Mouse (Mus musculus): Measurements from ENCODE around the gene Acsf3.

DNA sequence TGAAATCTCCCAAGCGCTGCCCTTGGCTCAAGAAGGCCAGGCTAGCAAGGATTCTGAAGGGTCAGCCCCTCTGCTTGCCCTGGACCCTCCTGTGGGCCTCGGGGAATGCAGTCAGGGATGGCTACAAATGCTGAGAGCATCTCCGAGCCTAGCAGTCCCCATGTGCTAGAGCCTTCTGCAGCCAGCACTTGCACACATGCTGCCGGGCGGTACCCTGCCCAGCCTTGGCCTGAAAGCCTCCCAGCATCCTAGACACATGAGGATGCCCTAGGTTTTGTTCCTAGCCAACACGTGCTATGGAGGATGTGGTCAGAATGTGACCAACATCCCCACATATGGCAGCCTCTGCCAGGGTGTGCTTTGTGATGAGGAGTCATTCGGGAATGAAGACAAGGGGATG lies 79.1 kb downstream of the Acsf3 start:
- TF ChIP-seq CHD2 (IDR thresholded peaks at IDR 0.05; ENCODE audit: low read depth, low read length), result no peak
- no peak for TF ChIP-seq HCFC1 (IDR thresholded peaks at IDR 0.05; ENCODE audit: borderline replicate concordance, insufficient read depth, low read length)
- no peak for TF ChIP-seq MAFK (IDR thresholded peaks at IDR 0.05; ENCODE audit: insufficient read depth, low read depth, low read length)
